Mouse (Mus musculus) heart, postnatal 0 days (tissue): ENCODE measurements around the gene Defb3.
A peak's percentile ranks its signal among the peaks of the same experiment; 100 is the strongest.

Experiments used
- CTCF ChIP-seq: IDR thresholded peaks from 2 replicates; pipeline ENCODE4 v1.5.1; 2016; ENCODE audit warnings: antibody characterized with exemption, control low read depth, low read depth
- EP300 ChIP-seq: IDR thresholded peaks from 2 replicates; pipeline ENCODE4 v1.6.1; 2016; ENCODE audit warnings: antibody characterized with exemption, low read depth

- TF ChIP-seq CTCF (peak; percentile 54), EP300 (no peak)
These were observed 38.7 kb downstream of the Defb3 start for GRCm38 (mm10) chr8:19331836-19332235.
